Mouse (Mus musculus): ENCODE measurements around the gene Cass4. TPM values are rescaled to one million over a fixed set of nuclear protein-coding genes. Genes with fewer than 3 reads are reported as not detected.

Cass4 gene
- total and polyA plus RNA-seq, 3 experiments: 0.35 to 5.5 TPM; not detected in 1

DNA sequence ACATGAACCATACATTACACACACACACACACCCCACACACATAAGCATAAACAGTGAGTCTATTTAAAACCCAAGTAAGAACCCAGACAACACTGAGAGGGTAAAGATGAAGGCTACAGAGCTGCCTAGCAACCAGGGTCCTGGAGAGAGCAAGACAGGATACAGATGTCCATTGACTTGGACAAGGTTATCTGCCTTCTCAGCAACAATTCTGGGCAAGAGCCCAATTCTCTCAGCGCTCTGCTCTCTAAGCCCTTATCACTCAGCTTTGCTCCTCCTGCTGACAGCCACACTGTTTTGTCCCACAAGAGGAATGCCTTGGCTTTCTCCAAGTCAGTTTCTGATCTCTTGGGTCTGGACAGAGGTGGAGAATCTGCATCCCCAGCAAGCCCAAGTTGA is 37.0 kb downstream of the Cass4 start:
- H3K9ac ChIP-seq (ENCODE audit: control insufficient read depth, low read depth, low read length, poor library complexity, severe bottlenecking): no peak overlapping the region
- no peak overlapping the region for H3K27ac ChIP-seq (ENCODE audit: control insufficient read depth, low read depth, low read length)
- DNase-seq (ENCODE audit: low read depth, low spot score): peak; percentile 91
- H3K79me2 ChIP-seq (ENCODE audit: control insufficient read depth, insufficient read depth, low read length, poor library complexity): no peaks in the 10 kb centered on the region
- no peaks in the 10 kb centered on the region for H3K27me3 ChIP-seq (ENCODE audit: control insufficient read depth in 1 of 2, insufficient read depth in 2 of 2, low read length in 2 of 2)
- TF ChIP-seq USF2 (IDR thresholded peaks at IDR 0.05; ENCODE audit: borderline replicate concordance in 1 of 2, insufficient read depth in 1 of 2, low read depth in 1 of 2, low read length in 2 of 2) (no peak), EP300 (IDR thresholded peaks at IDR 0.05; ENCODE audit: low read depth in 1 of 2, low read length in 2 of 2) (peak; percentile 60 to 68; a peak in 3 of 4 replicates), USF1 (IDR thresholded peaks at IDR 0.05; ENCODE audit: low read depth, low read length) (no peak), MYC (IDR thresholded peaks at IDR 0.05; ENCODE audit: low read depth, low read length) (no peak), SMC3 (IDR thresholded peaks at IDR 0.05; ENCODE audit: low read depth, low read length) (peak; percentile 26), ZMIZ1 (IDR thresholded peaks at IDR 0.05; ENCODE audit: low read depth, low read length) (no peak), NRF1 (IDR thresholded peaks at IDR 0.05; ENCODE audit: insufficient read depth, low read depth, low read length, poor library complexity, severe bottlenecking) (no peak), HCFC1 (IDR thresholded peaks at IDR 0.05; ENCODE audit: low read depth, low read length) (no peak), ETS1 (IDR thresholded peaks at IDR 0.05; ENCODE audit: low read depth, low read length) (peak; percentile 51; the same call in 1 of the 2 replicates), POLR2AphosphoS5 (IDR thresholded peaks at IDR 0.05; ENCODE audit: borderline replicate concordance, low read depth, low read length) (no peak), TBP (IDR thresholded peaks at IDR 0.05; ENCODE audit: low read depth, low read length) (peak; percentile 73), ZC3H11A (IDR thresholded peaks at IDR 0.05; ENCODE audit: low read depth, low read length) (no peak), SIN3A (IDR thresholded peaks at IDR 0.05; ENCODE audit: low read length) (no peak), POLR2A (IDR thresholded peaks at IDR 0.05; ENCODE audit: control insufficient read depth in 1 of 2, insufficient read depth in 1 of 2, low read depth in 1 of 2, low read length in 2 of 2, poor library complexity in 1 of 2) (no peak), UBTF (IDR thresholded peaks at IDR 0.05; ENCODE audit: borderline replicate concordance, insufficient read depth, low read depth, low read length) (no peak), NELFE (IDR thresholded peaks at IDR 0.05; ENCODE audit: low read depth, low read length) (no peak), TAL1 (IDR thresholded peaks at IDR 0.05; ENCODE audit: low read length) (peak; percentile 78), MAFK (IDR thresholded peaks at IDR 0.05; ENCODE audit: borderline replicate concordance, low read depth, low read length) (no peak), MYB (IDR thresholded peaks at IDR 0.05; ENCODE audit: low read depth, low read length) (no peak), ZKSCAN1 (IDR thresholded peaks at IDR 0.05; ENCODE audit: low read depth, low read length) (no peak), ZNF384 (IDR thresholded peaks at IDR 0.05; ENCODE audit: low read depth, low read length) (no peak), CHD1 (IDR thresholded peaks at IDR 0.05; ENCODE audit: low read depth, low read length) (no peak), MEF2A (IDR thresholded peaks at IDR 0.05; ENCODE audit: extremely low read depth, insufficient replicate concordance, low read depth, low read length, poor library complexity, severe bottlenecking) (no peak), JUND (IDR thresholded peaks at IDR 0.05; ENCODE audit: low read depth, low read length) (no peak), MAX (IDR thresholded peaks at IDR 0.05; ENCODE audit: low read length) (no peak), TCF12 (IDR thresholded peaks at IDR 0.05; ENCODE audit: low read depth, low read length) (peak; percentile 51), GATA1 (IDR thresholded peaks at IDR 0.05; ENCODE audit: low read depth, low read length) (peak; percentile 85), POLR2AphosphoS2 (IDR thresholded peaks at IDR 0.05; ENCODE audit: low read length) (no peak)
- peaks cover 0 to 5% of the 10 kb centered on the region in 2 experiments; a peak in 2 of 4 replicates for H3K36me3 ChIP-seq (ENCODE audit: control insufficient read depth in 1 of 2, insufficient read depth in 2 of 2, low read length in 2 of 2)
- no peaks in the 10 kb centered on the region for H3K9me3 ChIP-seq (replicated peaks; ENCODE audit: insufficient read depth, low read length)
- no peak overlapping the region for H3K4me3 ChIP-seq (ENCODE audit: control insufficient read depth in 1 of 2, insufficient read depth in 1 of 2, low read depth in 2 of 2, low read length in 2 of 2)
- peaks cover 0 to 11% of the 10 kb centered on the region in 2 experiments; a peak in 2 of 4 replicates for H3K4me1 ChIP-seq (ENCODE audit: control insufficient read depth in 1 of 2, insufficient read depth in 2 of 2, low read length in 2 of 2)

Data from MEL (cell line).